Mouse (Mus musculus): ENCODE results near the gene Arhgef28. TPM values are rescaled to one million over a fixed set of nuclear protein-coding genes. Genes with fewer than 3 reads are reported as not detected.

Arhgef28 gene
- polyA plus RNA-seq, 1 experiment from 2014 or later = 8.6 TPM

DNA sequence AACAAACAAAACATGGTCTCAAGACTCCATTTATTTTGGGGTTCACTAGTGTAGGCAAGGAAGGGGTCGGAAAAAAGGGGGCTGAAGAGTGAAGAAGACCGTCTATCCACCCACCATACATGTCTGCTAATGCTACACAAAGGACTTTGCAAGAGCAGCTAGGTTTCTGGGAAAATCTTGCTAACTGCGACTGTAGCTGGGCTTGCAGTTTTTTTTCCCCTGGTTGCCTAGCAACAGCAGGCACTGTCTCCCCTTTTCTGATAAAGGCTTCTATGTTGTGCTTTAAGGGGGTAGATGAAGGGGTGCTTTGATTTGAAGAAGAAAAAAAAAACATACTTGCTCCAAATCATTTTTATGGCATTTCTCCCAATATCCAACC lies 305.9 kb downstream of the Arhgef28 start:
- DNase-seq (ENCODE audit: low spot score) = peak; percentile 42
- ATAC-seq (replicated peaks; ENCODE audit: insufficient number of reproducible peaks, low FRiP score, low TSS enrichment, low read depth) = no peak
- WGBS = 57% methylated on average over 3 of the region's 3 CpGs

GRCm38 (mm10) chr13:97899604-97900379 lies 306.4 kb downstream of the Arhgef28 start:
- H3K4me2 ChIP-seq (ENCODE audit: low read depth, low read length) = no peak overlapping the region
- no peaks in the 10 kb centered on the region; the same call in 1 of the 2 replicates for H3K4me1 ChIP-seq (ENCODE audit: control insufficient read depth, insufficient read depth, low read length)
- ATAC-seq (replicated peaks; ENCODE audit: insufficient number of reproducible peaks, low FRiP score, low TSS enrichment, low read depth) = no peak
- H3K27me3 ChIP-seq (ENCODE audit: control insufficient read depth, insufficient read depth, low read length) = no peaks in the 10 kb centered on the region
- H3K4me3 ChIP-seq (ENCODE audit: low read depth, low read length) = no peak overlapping the region
- no peak for DNase-seq (ENCODE audit: low spot score)
- WGBS = 84% methylated on average over 14 of the region's 14 CpGs
- no peak overlapping the region for H3K9ac ChIP-seq (replicated peaks; ENCODE audit: low read length)
- no peaks in the 10 kb centered on the region for H3K36me3 ChIP-seq (replicated peaks; ENCODE audit: control insufficient read depth, insufficient read depth, low read depth, low read length)
- no peaks in the 10 kb centered on the region for H3K9me3 ChIP-seq (replicated peaks; ENCODE audit: control insufficient read depth, low read length)
- H3K27ac ChIP-seq (replicated peaks; ENCODE audit: low read depth, low read length) = no peak overlapping the region

More for the DNA sequence above, 305.9 kb downstream of the Arhgef28 start:
- Histone ChIP-seq H3K36me3 (replicated peaks; ENCODE audit: control insufficient read depth, insufficient read depth, low read depth, low read length) (no peaks in the 10 kb centered on the region), H3K27ac (replicated peaks; ENCODE audit: low read depth, low read length) (no peak overlapping the region), H3K4me3 (ENCODE audit: low read depth, low read length) (no peak overlapping the region), H3K4me1 (ENCODE audit: control insufficient read depth, insufficient read depth, low read length) (no peaks in the 10 kb centered on the region; the same call in 1 of the 2 replicates), H3K27me3 (ENCODE audit: control insufficient read depth, insufficient read depth, low read length) (no peaks in the 10 kb centered on the region), H3K9me3 (replicated peaks; ENCODE audit: control insufficient read depth, low read length) (no peaks in the 10 kb centered on the region), H3K4me2 (ENCODE audit: low read depth, low read length) (no peak overlapping the region), H3K9ac (replicated peaks; ENCODE audit: low read length) (no peak overlapping the region)

GRCm38 (mm10) chr13:97898590-97898989 lies 307.6 kb downstream of the Arhgef28 start:
- H3K36me3 ChIP-seq (replicated peaks; ENCODE audit: control insufficient read depth, insufficient read depth, low read depth, low read length) = no peaks in the 10 kb centered on the region
- WGBS = 52% methylated on average over 2 of the region's 2 CpGs
- no peak overlapping the region for H3K27ac ChIP-seq (replicated peaks; ENCODE audit: low read depth, low read length)
- no peak overlapping the region for H3K9ac ChIP-seq (replicated peaks; ENCODE audit: low read length)
- no peak overlapping the region for H3K4me2 ChIP-seq (ENCODE audit: low read depth, low read length)
- no peaks in the 10 kb centered on the region for H3K9me3 ChIP-seq (replicated peaks; ENCODE audit: control insufficient read depth, low read length)
- no peaks in the 10 kb centered on the region for H3K27me3 ChIP-seq (ENCODE audit: control insufficient read depth, insufficient read depth, low read length)
- no peak for ATAC-seq (replicated peaks; ENCODE audit: insufficient number of reproducible peaks, low FRiP score, low TSS enrichment, low read depth)
- no peak for DNase-seq (ENCODE audit: low spot score)
- H3K4me3 ChIP-seq (ENCODE audit: low read depth, low read length) = no peak overlapping the region
- no peaks in the 10 kb centered on the region; the same call in 1 of the 2 replicates for H3K4me1 ChIP-seq (ENCODE audit: control insufficient read depth, insufficient read depth, low read length)

- WGBS = 37% methylated on average over 10 of the region's 10 CpGs
- H3K4me2 ChIP-seq (ENCODE audit: low read depth, low read length) = no peak overlapping the region
- no peak for DNase-seq (ENCODE audit: low spot score)
- no peaks in the 10 kb centered on the region for H3K27me3 ChIP-seq (ENCODE audit: control insufficient read depth, insufficient read depth, low read length)
- H3K36me3 ChIP-seq (replicated peaks; ENCODE audit: control insufficient read depth, insufficient read depth, low read depth, low read length) = no peaks in the 10 kb centered on the region
- H3K27ac ChIP-seq (replicated peaks; ENCODE audit: low read depth, low read length) = no peak overlapping the region
- H3K4me1 ChIP-seq (ENCODE audit: control insufficient read depth, insufficient read depth, low read length) = no peaks in the 10 kb centered on the region
- H3K9me3 ChIP-seq (replicated peaks; ENCODE audit: control insufficient read depth, low read length) = no peaks in the 10 kb centered on the region
- H3K4me3 ChIP-seq (ENCODE audit: low read depth, low read length) = no peak overlapping the region
- ATAC-seq (replicated peaks; ENCODE audit: insufficient number of reproducible peaks, low FRiP score, low TSS enrichment, low read depth) = no peak
- H3K9ac ChIP-seq (replicated peaks; ENCODE audit: low read length) = no peak overlapping the region
Measured at GRCm38 (mm10) chr13:97893031-97893825, 313.0 kb downstream of the Arhgef28 start.

DNA sequence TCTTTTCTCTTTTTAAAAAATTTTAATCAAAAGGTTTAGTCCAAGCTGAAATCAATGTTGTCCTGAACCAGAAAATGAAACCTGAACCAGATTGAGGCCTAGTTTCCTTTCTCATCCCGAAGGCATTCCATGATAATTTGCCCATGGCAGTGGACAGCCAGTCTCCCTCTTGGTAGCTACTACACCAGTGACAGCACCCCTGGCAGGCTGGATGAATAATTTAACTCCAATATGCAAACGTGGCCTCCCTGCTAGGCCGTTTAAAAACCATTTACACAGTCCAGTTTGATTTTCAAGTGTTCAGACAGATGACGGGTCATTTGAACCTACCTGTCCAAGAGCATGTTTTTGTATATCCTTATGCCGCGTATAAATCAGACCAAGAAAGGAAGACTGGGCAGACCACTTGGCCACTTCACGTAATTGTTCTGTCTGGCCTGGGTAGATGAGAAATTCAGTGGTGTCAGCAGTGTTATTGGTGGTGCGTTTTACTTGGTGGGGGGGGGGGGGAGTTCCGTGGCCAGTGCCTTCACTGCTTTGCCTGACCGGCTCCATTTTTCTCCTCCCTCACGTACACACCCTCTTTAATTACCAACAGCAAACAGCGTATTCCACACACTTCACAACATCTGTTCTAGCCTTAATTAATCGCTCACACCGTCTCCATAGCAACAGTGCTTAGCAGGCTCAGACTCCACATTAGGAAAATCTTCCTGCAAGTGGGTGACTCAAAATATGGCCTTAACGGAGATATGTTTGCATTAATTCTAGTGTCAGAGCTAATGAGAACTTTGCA lies 314.0 kb downstream of the Arhgef28 start:
- H3K36me3 ChIP-seq (replicated peaks; ENCODE audit: control insufficient read depth, insufficient read depth, low read depth, low read length) = no peaks in the 10 kb centered on the region

DNA sequence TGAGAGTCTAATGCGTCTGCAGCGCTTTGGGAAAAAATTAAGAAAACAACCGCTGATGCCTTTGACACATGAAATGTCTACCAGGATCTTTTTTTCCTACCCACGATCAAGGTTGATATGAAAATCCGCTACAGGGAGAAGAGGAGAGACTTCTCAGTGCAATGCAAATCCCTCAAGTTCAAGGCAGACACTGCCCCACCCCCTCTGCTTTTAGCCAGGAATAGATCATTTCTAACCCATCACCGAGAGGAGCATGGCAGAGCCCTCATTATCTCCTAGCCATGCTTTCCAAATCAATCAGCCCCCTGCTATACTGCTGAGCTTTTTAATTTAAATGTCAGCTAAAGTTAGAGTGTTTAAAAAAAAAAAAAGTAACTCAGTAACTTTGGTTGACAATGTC lies 318.2 kb downstream of the Arhgef28 start:
- H3K9me3 ChIP-seq (replicated peaks; ENCODE audit: control insufficient read depth, low read length) = no peaks in the 10 kb centered on the region
- no peak overlapping the region for H3K4me3 ChIP-seq (ENCODE audit: low read depth, low read length)
- H3K36me3 ChIP-seq (replicated peaks; ENCODE audit: control insufficient read depth, insufficient read depth, low read depth, low read length) = no peaks in the 10 kb centered on the region
- ATAC-seq (replicated peaks; ENCODE audit: insufficient number of reproducible peaks, low FRiP score, low TSS enrichment, low read depth) (no peak), DNase-seq (ENCODE audit: low spot score) (no peak)
- no peaks in the 10 kb centered on the region for H3K4me1 ChIP-seq (ENCODE audit: control insufficient read depth, insufficient read depth, low read length)
- no peak overlapping the region for H3K4me2 ChIP-seq (ENCODE audit: low read depth, low read length)
- no peak overlapping the region for H3K27ac ChIP-seq (replicated peaks; ENCODE audit: low read depth, low read length)
- no peaks in the 10 kb centered on the region for H3K27me3 ChIP-seq (ENCODE audit: control insufficient read depth, insufficient read depth, low read length)
- 27% methylated on average over 6 of the region's 6 CpGs for WGBS
- H3K9ac ChIP-seq (replicated peaks; ENCODE audit: low read length) = no peak overlapping the region

More for the DNA sequence above, 314.0 kb downstream of the Arhgef28 start:
- WGBS = 53% methylated on average over 15 of the region's 15 CpGs
- Histone ChIP-seq H3K4me1 (ENCODE audit: control insufficient read depth, insufficient read depth, low read length) (no peaks in the 10 kb centered on the region), H3K27ac (replicated peaks; ENCODE audit: low read depth, low read length) (no peak overlapping the region), H3K9ac (replicated peaks; ENCODE audit: low read length) (no peak overlapping the region), H3K27me3 (ENCODE audit: control insufficient read depth, insufficient read depth, low read length) (no peaks in the 10 kb centered on the region), H3K4me3 (ENCODE audit: low read depth, low read length) (no peak overlapping the region), H3K4me2 (ENCODE audit: low read depth, low read length) (no peak overlapping the region), H3K9me3 (replicated peaks; ENCODE audit: control insufficient read depth, low read length) (no peaks in the 10 kb centered on the region)
- ATAC-seq (replicated peaks; ENCODE audit: insufficient number of reproducible peaks, low FRiP score, low TSS enrichment, low read depth) (no peak), DNase-seq (ENCODE audit: low spot score) (peak; percentile 54)

DNA sequence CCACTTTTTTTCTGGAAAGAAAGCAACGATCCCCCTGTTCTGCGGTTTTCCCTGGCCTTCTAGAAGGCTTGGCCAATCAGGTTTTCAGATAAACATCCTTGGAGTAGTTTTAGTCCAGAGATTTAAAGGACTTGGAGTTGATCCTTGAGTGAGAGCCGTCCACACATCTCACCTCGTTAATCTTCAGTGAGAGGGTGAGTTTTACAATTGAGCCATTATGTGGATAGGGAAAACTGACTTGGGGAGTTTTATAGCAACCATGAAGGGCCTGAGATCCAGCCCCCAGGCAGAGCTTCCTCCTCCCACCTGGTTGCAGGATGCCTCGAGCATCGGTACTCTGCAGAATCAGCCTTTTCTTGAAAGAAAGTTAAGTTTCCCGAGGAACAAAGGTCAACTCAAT lies 318.7 kb downstream of the Arhgef28 start:
- Histone ChIP-seq H3K9me3 (replicated peaks; ENCODE audit: control insufficient read depth, low read length) (no peaks in the 10 kb centered on the region), H3K4me1 (ENCODE audit: control insufficient read depth, insufficient read depth, low read length) (no peaks in the 10 kb centered on the region), H3K4me2 (ENCODE audit: low read depth, low read length) (no peak overlapping the region), H3K9ac (replicated peaks; ENCODE audit: low read length) (no peak overlapping the region), H3K36me3 (replicated peaks; ENCODE audit: control insufficient read depth, insufficient read depth, low read depth, low read length) (no peaks in the 10 kb centered on the region), H3K27ac (replicated peaks; ENCODE audit: low read depth, low read length) (no peak overlapping the region), H3K4me3 (ENCODE audit: low read depth, low read length) (no peak overlapping the region), H3K27me3 (ENCODE audit: control insufficient read depth, insufficient read depth, low read length) (no peaks in the 10 kb centered on the region)
- WGBS = 23% methylated on average over 7 of the region's 7 CpGs
- no peak for ATAC-seq (replicated peaks; ENCODE audit: insufficient number of reproducible peaks, low FRiP score, low TSS enrichment, low read depth)
- no peak for DNase-seq (ENCODE audit: low spot score)

Data from embryonic facial prominence, embryonic 11.5 days (tissue).